8 mouse cellular contexts compared by ENCODE assay signal in the genomic region with DNA sequence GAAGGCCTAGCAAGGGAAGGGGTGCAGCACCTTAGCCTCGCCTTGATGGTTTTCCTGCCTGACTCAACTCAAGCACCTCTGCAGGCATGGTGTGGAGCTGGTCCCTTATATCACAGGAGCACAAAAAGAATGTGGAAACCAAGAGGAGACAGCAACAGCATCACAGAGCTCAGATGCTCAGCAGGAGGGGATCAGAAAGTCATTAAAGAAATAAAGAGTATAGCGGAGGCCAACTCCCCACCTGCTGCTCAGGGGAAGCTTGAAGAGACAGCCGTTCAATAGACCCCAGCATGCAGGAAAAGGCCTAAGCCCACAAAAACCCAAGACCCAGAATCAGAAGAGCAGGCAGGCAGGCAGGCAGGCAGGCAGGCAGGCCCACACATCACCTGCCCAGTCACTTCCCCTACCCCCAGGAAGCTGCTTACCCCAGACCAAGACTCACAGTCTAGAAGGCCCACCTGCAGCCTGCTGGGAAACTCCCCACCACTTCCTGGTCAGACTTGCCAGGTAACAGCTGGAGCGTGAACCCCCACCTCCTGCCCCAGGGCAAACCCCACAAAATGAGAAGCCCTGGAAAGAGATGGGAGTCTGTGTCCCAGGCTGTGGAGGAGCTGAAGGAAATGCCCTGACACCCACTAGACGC. TPM values are rescaled to one million over a fixed set of nuclear protein-coding genes. Genes with fewer than 3 reads are reported as not detected.
DNase-seq lines count a peak whose midpoint lies in the region; ATAC-seq and TF ChIP-seq lines count a peak whose summit lies in the region.

No protein-coding gene starts in this region.

- 65% methylated on average over 5 of the region's 5 CpGs for WGBS in kidney, embryonic 16.5 days
- 52% methylated on average over 5 of the region's 5 CpGs for WGBS in hindbrain, postnatal 0 days

- TF ChIP-seq CTCF in hindbrain, postnatal 0 days (IDR thresholded peaks at IDR 0.05; ENCODE audit: low read depth): no peak

- in situ Hi-C loops in ES-E14 (cut with MboI; ENCODE audit: low sequenced_read_pairs in 2 of 2, unreplicated experiment in 2 of 2): no loop called here

- peaks cover 50% of the 10 kb centered on the region for H3K4me1 ChIP-seq in kidney, embryonic 16.5 days (ENCODE audit: insufficient read depth, low read length)
- peaks cover 2 to 64% of the 10 kb centered on the region in 2 experiments; a peak in 3 of 4 replicates for H3K4me1 ChIP-seq in ES-E14 (ENCODE audit: control insufficient read depth in 2 of 2, insufficient read depth in 2 of 2, low read length in 2 of 2, poor library complexity in 1 of 2)
- H3K4me1 ChIP-seq in hindbrain, postnatal 0 days (ENCODE audit: insufficient read depth, low read length): peaks cover 19% of the 10 kb centered on the region

- no peak overlapping the region for H3K4me3 ChIP-seq in kidney, embryonic 16.5 days (ENCODE audit: low read length)
- no peak overlapping the region for H3K4me3 ChIP-seq in ES-E14 (ENCODE audit: insufficient read depth in 1 of 2, low read depth in 1 of 2, low read length in 2 of 2, poor library complexity in 1 of 2, severe bottlenecking in 1 of 2)
- H3K4me3 ChIP-seq in hindbrain, postnatal 0 days (ENCODE audit: low read length): no peak overlapping the region

- H3K27ac ChIP-seq in kidney, embryonic 16.5 days (ENCODE audit: low read length): peak overlapping the region; percentile 36; the same call in 1 of the 2 replicates
- peak overlapping the region; percentile 70 for H3K27ac ChIP-seq in ES-E14 (ENCODE audit: insufficient read depth, low read depth, low read length, poor library complexity, severe bottlenecking)
- H3K27ac ChIP-seq in hindbrain, postnatal 0 days: peak overlapping the region; percentile 45; the same call in 1 of the 2 replicates

- no peaks in the 10 kb centered on the region for H3K9me3 ChIP-seq in kidney, embryonic 16.5 days (ENCODE audit: low read length)
- no peaks in the 10 kb centered on the region for H3K9me3 ChIP-seq in ES-E14 (ENCODE audit: control insufficient read depth, insufficient read depth, low read depth, low read length)
- no peaks in the 10 kb centered on the region for H3K9me3 ChIP-seq in hindbrain, postnatal 0 days (ENCODE audit: low read length)

- ATAC-seq in kidney, embryonic 16.5 days (ENCODE audit: low FRiP score, low TSS enrichment): peak; percentile 27; the same call in 1 of the 2 replicates
- no peak for ATAC-seq in hindbrain, postnatal 0 days
- no peak for ATAC-seq in cerebellum, adult (ENCODE audit: insufficient number of reproducible peaks, low FRiP score, low TSS enrichment)

- H3K4me2 ChIP-seq in kidney, embryonic 16.5 days (replicated peaks; ENCODE audit: low read depth, low read length): no peak overlapping the region
- H3K4me2 ChIP-seq in hindbrain, postnatal 0 days (ENCODE audit: low read depth, low read length): no peak overlapping the region

- H3K9ac ChIP-seq in kidney, embryonic 16.5 days (replicated peaks; ENCODE audit: low read length): peak overlapping the region; percentile 45; the same call in 1 of the 2 replicates
- peak overlapping the region; percentile 27; the same call in 1 of the 2 replicates for H3K9ac ChIP-seq in ES-E14 (ENCODE audit: insufficient read depth, low read depth, low read length, poor library complexity, severe bottlenecking)
- no peak overlapping the region for H3K9ac ChIP-seq in hindbrain, postnatal 0 days (replicated peaks; ENCODE audit: low read length)

- DNase-seq in kidney, adult 9 months: no peak
- no peak for DNase-seq in ES-E14 (ENCODE audit: low read depth, low spot score)
- no peak for DNase-seq in hindbrain, postnatal 0 days (ENCODE audit: low spot score)
- peak; percentile 68 to 84 for DNase-seq in thymus, adult 18-20 months
- DNase-seq in Muller cell, postnatal 12 days (ENCODE audit: inconsistent ontology term): no peak
- no peak for DNase-seq in cerebellum, adult 18-20 months

- no peaks in the 10 kb centered on the region for H3K36me3 ChIP-seq in kidney, embryonic 16.5 days (ENCODE audit: insufficient read depth, low read length)
- no peaks in the 10 kb centered on the region; the same call in 1 of the 2 replicates for H3K36me3 ChIP-seq in ES-E14 (ENCODE audit: control insufficient read depth, insufficient read depth, low read length, poor library complexity, severe bottlenecking)
- no peaks in the 10 kb centered on the region for H3K36me3 ChIP-seq in hindbrain, postnatal 0 days (ENCODE audit: insufficient read depth, low read length)

- no peaks in the 10 kb centered on the region for H3K27me3 ChIP-seq in kidney, embryonic 16.5 days (ENCODE audit: insufficient read depth, low read length)
- no peaks in the 10 kb centered on the region for H3K27me3 ChIP-seq in hindbrain, postnatal 0 days (ENCODE audit: insufficient read depth, low read length)

TF ChIP-seq in ES-E14, 5 proteins besides CTCF, POLR2A, EP300 and RAD21:
- TF ChIP-seq ZNF384 (IDR thresholded peaks at IDR 0.05; ENCODE audit: low read depth, low read length) (no peak), HCFC1 (IDR thresholded peaks at IDR 0.05; ENCODE audit: borderline replicate concordance, insufficient read depth, low read length) (no peak), CHD2 (IDR thresholded peaks at IDR 0.05; ENCODE audit: low read depth, low read length) (no peak), MAFK (IDR thresholded peaks at IDR 0.05; ENCODE audit: insufficient read depth, low read depth, low read length) (no peak)
TF ChIP-seq in ES-E14: peak in this region for 0.

RNA-seq across cellular contexts. Expression of a gene that starts 39.6 kb away (rescaled TPM):
- polyA plus RNA-seq in kidney, embryonic 16.5 days (2015; fragmentation: Nextera tagmentation; extraction: Ambion mirVana): 28.8 and 29.0 TPM in 2 replicates
- 25.1 and 33.4 TPM in 2 replicates for total RNA-seq in ES-E14 (2012; rRNA removed)
- 19.7 and 33.1 TPM in 2 replicates for total RNA-seq in hindbrain, postnatal 0 days (2014; rRNA removed)
- polyA plus RNA-seq in hindbrain, postnatal 0 days (2015; fragmentation: Nextera tagmentation; extraction: Ambion mirVana): 13.7 and 15.0 TPM in 2 replicates

Comparison
In these comparisons a context has a peak if more than half of its experiments do, and no peak if none do; other contexts are left out.
1. DNase-seq: peak in thymus, adult 18-20 months (2 of 2); none in kidney, adult 9 months (single experiment), ES-E14 (single experiment), hindbrain, postnatal 0 days (single experiment), Muller cell, postnatal 12 days (single experiment) and cerebellum, adult 18-20 months (0 of 2).
2. Peak in every context shown above with its lines, with median percentiles within 50 percentile points of each other: H3K27ac ChIP-seq.